Mouse (Mus musculus): ENCODE results near the gene Ddx3x. TPM values are rescaled to one million over a fixed set of nuclear protein-coding genes. Genes with fewer than 3 reads are reported as not detected.
"Not testable (repeated sequence)": the region's sequence is repeated elsewhere in the genome, so short reads cannot be mapped to it uniquely, and the experiment has no call there.

The Ddx3x gene
- total RNA-seq (2021): 100 to 1,000 TPM; 134 to 186 TPM
- long read RNA-seq, experiment 1, full-length matches to known transcripts: 10 of 36 reads
- long read RNA-seq, experiment 1, partial matches to known transcripts: 21 of 36 reads
- long read RNA-seq, experiment 1, other reads (novel, unspliced or antisense): 5 of 36 reads
- long read RNA-seq, experiment 2, full-length matches to known transcripts: 4 of 15 reads
- long read RNA-seq, experiment 2, partial matches to known transcripts: 8 of 15 reads
- long read RNA-seq, experiment 2, other reads (novel, unspliced or antisense): 3 of 15 reads

DNA sequence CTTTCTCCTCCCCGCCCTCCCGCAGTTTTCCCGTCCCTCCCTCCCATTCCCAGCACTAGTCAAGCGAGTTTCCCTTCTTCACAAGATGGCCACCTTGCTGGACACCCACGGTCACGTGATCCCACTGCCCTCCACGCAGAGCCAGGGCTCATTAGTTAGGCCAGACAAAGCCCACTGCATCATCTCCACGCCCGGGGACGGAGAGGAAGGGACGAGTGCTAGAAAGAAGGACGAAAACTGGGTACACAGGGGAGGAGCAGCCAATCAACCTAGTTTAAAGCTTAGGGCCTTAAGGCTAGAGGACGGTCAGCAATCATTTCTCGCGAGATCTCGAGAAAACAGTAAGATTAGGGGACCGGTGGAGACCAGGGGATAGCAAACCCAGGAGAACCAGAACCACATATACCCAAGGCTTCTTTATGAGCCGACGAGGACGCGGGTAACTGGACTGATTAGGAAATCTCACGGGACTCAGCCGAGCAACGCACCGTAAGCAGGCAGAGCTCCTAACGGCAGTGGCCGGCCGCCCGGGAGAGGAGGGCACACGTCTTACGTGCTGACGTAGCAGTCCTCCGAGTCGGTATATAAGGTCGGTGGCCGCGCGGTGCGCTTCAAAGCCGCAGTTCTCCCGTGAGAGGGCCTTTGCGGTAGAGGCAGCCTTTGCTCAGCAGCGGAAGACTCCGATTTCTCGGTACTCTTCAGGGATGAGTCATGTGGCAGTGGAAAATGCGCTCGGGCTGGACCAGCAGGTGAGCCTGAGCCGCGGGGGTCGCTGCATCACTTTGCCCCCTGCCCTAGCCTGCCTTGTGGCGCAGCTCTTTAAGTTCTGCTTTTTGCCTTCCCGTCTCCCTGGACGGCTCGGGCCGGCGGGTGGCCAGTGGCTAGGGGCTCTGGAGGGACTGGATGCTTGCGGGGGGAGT lies at the start of gene Ddx3x:
Ddx3x (plus strand) TSS at position 562 of the 920 bp plus-strand sequence.
- intact Hi-C loops (cut with DNase I): loop anchor here (1.0 to 5.0 kb wide), 4 partner anchors 38 to 180 kb away; no protein-coding TSS in a partner anchor
- DNase-seq (ENCODE audit: low spot score in 2 of 2): peak; percentile 89 to 96

DNA sequence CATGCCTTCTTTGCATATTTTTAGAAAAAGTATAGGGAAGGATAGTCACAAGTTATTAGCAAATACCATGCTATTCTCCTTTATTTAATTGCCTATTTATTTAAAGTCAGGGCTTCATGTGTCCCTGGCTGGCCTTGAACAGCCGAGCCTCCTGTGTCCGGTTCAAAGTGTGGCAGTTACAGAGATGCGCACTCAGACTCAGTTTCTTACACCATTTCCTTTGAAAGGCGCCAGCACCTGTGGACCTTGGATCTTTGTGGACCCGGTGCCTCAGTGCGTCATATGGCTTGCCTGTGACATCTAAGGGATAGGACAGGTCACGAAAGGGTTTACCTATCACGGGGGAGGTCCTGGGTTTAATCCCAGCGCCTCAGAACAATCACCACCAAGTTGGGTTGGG lies 49.5 kb upstream of the Ddx3x start:
- intact Hi-C loops (cut with DNase I): no loop called here
- no peak for DNase-seq (ENCODE audit: low spot score in 2 of 2)

DNA sequence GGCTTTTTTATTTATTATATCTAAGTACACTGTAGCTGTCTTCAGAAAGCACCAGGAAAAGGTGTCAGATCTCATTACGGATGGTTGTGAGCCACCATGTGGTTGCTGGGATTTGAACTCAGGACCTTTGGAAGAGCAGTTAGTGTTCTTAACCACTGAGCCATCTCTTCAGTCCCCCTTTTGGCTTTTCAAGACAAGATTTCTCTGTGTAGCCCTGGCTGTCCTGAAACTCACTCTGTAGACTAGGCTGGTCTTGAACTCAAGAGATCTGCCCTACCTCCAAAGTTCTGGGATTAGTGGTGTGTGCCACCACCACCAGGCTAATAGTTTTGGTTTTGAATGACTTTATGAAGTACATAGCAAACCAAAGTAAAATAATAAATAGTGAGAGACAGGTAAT lies 47.9 kb upstream of the Ddx3x start:
- intact Hi-C loops (cut with DNase I); DNase-seq (ENCODE audit: low spot score in 2 of 2): not testable (repeated sequence)

DNA sequence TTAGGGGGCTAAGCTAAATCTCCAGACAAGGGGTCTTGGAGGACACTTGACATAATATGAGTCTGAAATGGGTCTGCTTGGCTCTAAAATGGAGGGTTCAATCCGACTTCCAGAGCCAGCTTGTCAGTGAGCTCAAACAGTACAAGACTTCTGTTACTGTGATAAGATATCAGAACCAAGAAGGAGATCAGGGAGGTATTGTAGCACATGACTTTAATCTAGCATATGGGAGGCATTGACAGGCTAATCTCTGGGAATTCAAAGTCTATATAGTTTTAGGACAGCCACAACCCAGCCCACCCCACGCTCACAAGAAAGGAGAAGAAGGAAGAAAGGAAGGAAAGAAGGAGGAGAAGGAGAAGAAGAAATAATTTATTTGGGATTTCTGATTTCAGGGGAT lies 47.1 kb upstream of the Ddx3x start:
- intact Hi-C loops (cut with DNase I): no loop called here

DNA sequence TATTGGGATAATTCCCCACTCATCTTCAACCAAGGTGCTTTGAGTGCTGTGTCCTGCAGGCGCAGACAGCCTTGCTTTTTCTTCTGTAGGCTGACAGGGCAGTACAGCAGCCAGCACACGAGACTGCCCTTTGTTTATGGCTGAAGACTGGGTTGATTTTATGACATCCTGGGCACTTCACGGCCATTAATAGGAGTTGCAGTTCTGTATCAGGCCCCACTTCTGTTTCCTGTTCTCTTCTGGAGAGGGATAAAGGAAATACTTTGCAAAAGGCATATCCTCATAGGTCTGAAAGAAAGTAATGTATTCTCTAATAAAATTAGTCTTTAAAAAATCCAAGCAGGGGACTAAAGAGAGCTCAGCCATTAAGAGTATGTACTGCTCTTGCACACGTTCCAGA lies 46.1 kb upstream of the Ddx3x start:
- intact Hi-C loops (cut with DNase I): no loop called here
- DNase-seq (ENCODE audit: low spot score in 2 of 2): no peak

More for the DNA sequence above, 47.1 kb upstream of the Ddx3x start:
- DNase-seq (ENCODE audit: low spot score in 2 of 2): no peak

DNA sequence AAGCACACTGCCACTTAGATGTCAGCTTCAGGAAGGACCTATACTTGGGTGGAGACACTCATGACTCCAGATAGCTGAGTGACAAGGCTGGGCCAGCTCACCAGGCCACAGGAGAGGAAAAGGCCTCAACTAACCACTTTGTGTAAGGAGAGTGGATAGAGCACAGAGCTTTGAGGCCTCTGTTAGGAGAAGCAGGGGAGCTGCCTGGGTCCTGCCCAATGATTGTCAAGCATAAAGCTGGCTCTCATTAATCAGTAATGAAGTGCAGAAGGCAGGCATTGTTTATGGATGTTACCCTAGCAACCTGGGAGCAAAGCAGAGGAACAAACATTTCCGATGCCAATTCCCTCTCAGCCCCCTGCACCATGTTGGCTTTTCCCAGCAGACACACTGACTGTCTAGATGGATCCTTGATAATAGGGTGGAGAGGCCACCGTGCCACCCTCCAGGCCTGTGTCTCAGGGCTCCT lies 44.6 kb upstream of the Ddx3x start:
- DNase-seq (ENCODE audit: low spot score in 2 of 2): no peak
- intact Hi-C loops (cut with DNase I): no loop called here

DNA sequence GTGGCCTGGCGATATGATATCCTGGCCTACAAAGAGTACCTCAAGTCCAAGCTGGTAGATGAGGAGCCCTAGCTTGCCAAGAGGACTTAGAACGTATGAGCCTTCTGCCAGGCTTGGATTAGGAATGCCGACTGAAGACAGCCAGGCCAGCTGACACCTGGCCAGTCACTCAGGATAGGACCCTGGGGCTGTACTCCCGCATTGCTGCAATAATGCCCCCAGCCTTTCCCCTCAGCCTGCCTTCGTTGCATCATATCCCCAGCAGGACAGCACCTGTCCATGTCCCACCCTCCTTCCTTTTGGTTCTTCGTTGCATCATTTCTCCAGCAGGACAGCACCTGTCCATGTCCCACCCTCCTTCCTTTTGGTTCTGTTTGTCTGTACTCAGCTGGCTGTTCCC lies 41.3 kb upstream of the Ddx3x start:
- DNase-seq (ENCODE audit: low spot score in 2 of 2): no peak
- intact Hi-C loops (cut with DNase I): no loop called here

DNA sequence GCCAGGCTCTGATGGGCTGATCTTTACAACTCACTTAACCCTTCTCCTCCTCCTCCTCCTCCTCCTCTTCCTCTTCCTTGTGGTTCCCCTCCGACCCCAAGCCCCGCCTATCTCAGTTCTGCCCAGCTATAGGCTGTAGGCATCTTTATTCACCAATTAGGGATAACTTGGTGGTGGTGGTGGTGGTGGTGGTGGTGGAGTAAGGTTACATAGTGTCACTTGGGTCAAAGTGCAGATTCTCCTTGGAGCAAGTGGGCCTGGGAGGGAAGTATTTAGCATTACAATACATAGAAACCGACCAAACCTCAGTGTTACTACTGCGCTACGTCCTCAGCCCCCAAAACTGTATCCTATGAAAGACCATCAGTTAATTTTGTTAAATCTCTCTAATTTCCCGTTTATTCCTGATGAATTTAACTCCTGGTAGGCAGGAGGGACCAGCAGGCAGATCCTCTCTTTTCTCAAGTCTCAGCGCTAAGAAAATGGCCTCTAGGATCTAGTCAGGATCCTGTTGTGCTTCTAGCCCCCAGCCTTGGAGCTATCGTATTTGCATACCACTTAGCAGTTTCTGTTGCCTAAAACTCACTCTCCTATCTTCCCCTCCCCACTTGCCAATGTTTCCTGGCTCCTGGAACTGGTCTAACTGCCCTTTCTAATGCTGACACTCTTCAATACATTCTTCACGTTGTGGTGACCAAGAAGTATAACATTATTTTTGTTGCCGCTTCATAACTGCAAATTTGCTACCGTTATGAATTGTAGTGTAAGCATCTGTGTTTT lies 39.9 kb upstream of the Ddx3x start:
- intact Hi-C loops (cut with DNase I): no loop called here
- no peak for DNase-seq (ENCODE audit: low spot score in 2 of 2)

DNA sequence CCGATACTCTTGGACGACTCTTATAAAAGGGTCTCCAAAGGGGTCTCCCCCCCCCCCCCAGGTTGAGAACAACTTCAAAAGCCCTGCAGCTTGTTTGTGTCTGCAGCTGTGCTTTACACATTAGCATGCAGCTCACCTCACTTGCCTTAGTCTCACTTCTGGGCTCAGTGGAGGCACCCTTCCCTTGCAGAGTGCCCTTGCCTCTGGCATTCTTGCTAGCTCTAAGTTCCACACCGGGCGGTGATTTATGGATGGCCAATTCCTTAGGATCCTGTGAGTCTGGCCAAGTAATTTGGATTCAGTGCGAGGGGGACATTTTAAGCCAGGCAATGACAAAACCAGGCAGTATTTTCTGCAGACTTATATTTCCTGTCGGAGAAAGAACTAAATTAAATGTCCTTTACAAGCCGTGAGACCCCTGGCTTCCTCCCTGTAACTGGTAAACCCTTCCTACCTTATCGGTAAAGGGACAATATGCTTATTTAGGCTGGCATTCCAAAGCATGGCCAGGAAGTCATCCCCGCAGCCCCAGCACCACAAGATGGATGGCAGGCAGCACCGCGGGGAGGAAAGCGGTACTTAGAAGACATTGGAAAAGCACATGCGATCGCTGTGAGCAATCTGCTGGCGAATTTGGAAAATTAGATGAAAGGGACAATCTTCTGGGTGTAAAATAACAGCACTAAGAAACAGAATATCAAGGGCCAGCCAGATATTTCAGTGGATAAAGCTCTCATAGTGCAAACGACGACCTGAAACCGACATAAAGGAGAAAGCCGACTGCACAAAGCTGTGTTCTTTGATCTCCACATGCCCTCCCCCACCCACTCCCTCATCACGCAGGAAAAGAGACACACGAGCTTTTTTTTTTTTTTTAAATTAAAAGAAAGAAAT lies 39.1 kb upstream of the Ddx3x start:
- DNase-seq (ENCODE audit: low spot score in 2 of 2): peak in 1 of 2 experiments; percentile 15
- intact Hi-C loops (cut with DNase I): loop anchor here (1.0 kb wide), 1 partner anchor 39 kb away; the partner anchor contains the start of gene Ddx3x

DNA sequence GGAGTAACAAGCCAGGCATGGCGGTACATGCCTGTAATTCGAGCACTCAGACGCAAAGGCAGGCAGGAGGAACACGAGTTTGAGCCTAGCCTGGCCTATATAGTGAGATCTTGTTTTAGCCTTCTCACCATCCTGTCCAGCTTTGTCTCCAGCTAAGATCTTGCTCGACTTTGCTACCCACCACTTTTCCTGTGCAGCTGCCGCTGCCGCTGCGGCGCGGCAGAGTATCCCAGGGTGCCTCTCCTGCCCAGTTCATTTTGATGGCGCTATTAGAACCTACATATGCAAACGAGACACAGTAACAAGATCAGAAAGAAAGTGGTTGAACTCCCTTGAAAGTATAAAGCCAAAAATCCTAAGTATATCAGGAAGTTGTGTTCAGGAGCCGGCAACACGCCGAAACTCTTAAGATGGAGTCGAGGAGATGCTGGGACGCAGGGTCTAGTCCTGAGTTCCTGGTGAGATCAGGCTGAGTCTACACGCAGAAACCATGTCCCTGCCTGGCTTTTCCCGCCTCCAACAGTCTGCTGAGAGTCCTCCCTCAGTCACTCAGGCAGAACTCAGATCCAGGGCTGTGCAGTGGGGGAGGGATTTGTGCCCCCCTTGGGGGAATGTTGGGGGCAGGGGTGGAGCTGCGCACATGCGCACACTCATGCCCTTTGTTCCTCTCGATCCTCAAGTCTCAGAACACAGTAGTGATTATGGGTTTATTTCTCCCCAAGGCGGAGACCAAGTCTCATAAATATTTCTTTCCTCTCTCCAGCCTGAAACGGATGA lies 38.3 kb upstream of the Ddx3x start:
- peak; percentile 73 to 89 for DNase-seq (ENCODE audit: low spot score in 2 of 2)
- intact Hi-C loops (cut with DNase I): loop anchor here (1.0 kb wide), 1 partner anchor 38 kb away; the partner anchor contains the start of gene Ddx3x

DNA sequence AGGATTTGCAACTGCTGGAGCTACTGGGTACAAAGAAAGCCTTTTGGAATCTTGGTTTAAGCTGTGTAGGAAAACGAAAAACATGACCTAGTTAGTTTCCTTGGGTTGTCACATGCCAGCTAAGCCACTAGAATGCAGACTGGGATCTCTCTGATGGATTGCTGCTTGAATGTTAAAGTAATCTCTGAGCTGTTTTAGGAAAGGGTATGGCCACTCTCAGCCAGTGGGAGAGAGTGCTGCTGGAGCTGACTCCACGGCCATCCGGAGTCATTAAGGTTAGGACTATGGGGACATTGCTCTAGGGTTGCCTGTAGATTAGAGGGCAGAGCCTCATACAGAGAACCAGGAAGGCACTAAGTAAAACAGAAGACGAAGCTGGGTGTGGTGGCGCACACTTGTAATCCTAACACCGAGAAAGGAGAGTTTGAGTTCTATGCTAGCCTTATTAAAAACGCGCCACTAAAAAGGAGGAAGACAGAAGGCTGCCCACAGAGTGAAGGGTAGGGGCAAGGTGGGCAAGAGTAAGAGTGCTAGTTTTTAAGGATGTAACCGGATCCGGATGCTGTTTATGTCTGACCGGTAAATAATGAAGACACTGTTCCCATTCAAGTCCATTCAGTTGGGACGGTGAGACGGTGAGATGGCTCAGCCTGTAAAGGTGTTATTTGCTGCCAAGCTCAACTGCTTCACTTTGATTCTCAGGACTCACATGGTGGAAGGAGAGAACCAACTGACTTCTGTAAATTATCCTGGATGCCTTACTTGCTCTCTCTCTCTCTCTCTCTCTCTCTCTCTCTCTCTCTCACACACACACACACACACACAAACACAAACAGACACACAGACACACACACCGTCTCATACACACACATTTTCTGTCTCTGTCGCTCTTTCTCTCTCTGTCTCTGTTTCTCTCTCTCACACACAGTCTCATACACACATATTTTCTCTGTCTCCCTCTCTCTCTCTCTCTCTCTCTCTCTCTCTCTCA lies 37.3 kb upstream of the Ddx3x start:
- intact Hi-C loops (cut with DNase I): no loop called here
- no peak for DNase-seq (ENCODE audit: low spot score in 2 of 2)

DNA sequence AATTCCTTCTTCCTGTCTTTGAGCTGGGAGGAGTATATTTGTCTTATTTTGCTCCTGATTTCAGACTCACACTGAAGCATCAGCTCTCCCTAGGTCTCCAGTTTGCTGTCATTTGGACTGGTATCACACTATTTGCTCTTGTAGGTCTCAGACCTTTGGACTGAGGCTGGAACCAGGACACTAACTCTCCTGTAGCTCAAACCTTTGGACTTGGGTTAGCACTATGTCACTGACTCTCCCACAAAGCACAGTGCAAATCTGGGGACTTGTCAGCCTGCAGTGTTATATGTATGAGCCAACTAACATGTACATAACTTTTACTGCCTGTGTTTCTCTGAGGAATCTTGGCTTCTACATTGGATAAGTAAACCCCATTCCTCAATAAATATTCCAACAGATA lies 36.2 kb upstream of the Ddx3x start:
- no peak for DNase-seq (ENCODE audit: low spot score in 2 of 2)
- intact Hi-C loops (cut with DNase I): no loop called here

DNA sequence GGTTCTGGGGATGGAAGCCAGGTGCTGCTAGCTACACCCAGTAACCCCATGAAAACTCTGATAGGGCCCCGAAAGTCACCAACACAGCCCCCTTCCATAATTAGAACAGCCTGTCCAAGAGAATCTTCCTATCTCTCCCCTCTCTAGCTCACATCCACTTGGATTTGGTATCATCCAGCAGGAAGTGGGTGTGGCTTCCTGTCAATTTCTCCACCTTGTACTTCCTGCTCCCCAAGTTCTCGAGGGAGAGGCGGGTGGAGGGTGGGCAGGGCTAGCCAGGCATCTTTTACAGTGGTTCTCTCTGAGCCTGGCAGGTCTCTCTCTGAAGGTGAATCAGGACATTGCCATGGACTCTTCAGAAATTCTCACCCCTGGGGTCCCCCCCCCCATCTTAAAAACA lies 35.7 kb upstream of the Ddx3x start:
- no peak for DNase-seq (ENCODE audit: low spot score in 2 of 2)
- intact Hi-C loops (cut with DNase I): no loop called here

DNA sequence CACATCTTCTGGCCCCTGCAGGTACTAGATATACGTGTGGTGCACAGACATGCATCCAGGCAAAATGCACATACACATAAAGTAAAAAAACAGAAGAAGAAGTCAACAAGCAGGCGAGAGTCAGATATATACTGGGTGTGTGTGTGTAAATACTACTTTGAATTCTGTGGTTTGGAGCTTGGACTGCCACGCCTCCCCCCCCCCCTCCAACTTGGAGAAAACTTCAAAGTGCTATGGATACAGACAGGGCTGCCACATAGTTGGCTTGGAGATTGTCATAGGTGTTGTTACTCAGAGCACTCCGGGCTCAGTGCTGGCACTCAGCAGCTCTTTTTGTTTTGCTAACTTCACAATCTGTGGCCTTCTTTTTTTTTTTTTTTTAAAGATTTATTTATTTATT lies 29.1 kb upstream of the Ddx3x start:
- no peak for DNase-seq (ENCODE audit: low spot score in 2 of 2)
- intact Hi-C loops (cut with DNase I): no loop called here

DNA sequence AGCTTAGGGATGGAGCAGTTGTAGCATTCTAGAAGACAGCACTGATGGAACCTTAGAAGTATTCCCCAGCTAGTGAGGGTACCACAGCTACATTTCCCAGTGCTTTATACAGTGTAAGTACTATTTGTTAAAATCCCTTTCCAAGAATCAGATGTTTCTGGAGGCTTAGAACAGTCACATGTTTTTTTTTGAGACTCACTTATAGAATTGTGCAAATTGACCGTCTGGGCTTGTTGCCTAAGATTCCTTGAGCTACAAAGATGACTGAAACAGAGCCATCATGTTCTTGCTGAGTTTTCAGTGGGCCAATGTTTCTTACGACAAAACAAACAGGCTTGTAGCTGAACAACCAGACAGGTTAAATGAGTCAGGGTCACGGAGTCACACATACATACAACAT lies 26.5 kb upstream of the Ddx3x start:
- peak in 1 of 2 experiments; percentile 35 for DNase-seq (ENCODE audit: low spot score in 2 of 2)

DNA sequence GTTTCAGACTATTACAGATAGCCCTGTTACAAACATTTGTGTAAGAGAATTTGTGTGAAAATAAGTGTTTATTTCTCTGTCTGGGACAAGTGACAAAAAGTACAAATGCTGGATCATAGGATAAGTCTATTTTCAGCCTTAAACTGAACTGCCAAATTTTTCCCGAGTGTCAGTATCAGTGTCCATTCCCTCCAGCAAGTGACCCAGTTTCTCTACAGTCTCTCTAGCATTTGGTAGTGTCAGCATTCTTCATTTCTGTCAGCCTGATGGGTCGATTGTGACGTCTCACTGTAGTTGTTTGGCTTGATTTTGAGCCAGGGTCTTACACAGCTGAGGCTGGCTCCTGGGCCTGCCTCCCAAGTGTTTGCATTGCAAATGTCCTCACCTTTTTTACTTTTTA lies 17.4 kb upstream of the Ddx3x start:
- DNase-seq (ENCODE audit: low spot score in 2 of 2): no peak
- intact Hi-C loops (cut with DNase I): no loop called here

More for the DNA sequence above, 26.5 kb upstream of the Ddx3x start:
- intact Hi-C loops (cut with DNase I): no loop called here

All from left cerebral cortex, postnatal 14 days (tissue).